Mouse (Mus musculus): ENCODE data around the gene Slco1a5.
A peak's percentile ranks its signal among the peaks of the same experiment; 100 is the strongest.
"Not testable (repeated sequence)": the region's sequence is repeated elsewhere in the genome, so short reads cannot be mapped to it uniquely, and the experiment has no call there.

Slco1a5 gene

GRCm38 (mm10) chr6:142298098-142298497 is 24.7 kb downstream of the Slco1a5 start, which contains the start of gene Iapp:
TSS of gene Iapp (plus strand) at chr6:142298423.
- no peak for DNase-seq (ENCODE audit: inconsistent age in 2 of 2, low spot score in 1 of 2)

- no peak for DNase-seq (ENCODE audit: inconsistent age in 2 of 2, low spot score in 1 of 2)
Observed at GRCm38 (mm10) chr6:142289413-142290118, 33.2 kb downstream of the Slco1a5 start.

GRCm38 (mm10) chr6:142275721-142276442 is 46.9 kb downstream of the Slco1a5 start:
- no peak for DNase-seq (ENCODE audit: inconsistent age in 2 of 2, low spot score in 1 of 2)

GRCm38 (mm10) chr6:142250738-142251307 is 72.0 kb downstream of the Slco1a5 start:
- DNase-seq (ENCODE audit: inconsistent age in 2 of 2, low spot score in 1 of 2): not testable (repeated sequence)

- DNase-seq (ENCODE audit: inconsistent age in 2 of 2, low spot score in 1 of 2): no peak
Observed at GRCm38 (mm10) chr6:142245065-142245464, 77.7 kb downstream of the Slco1a5 start.

GRCm38 (mm10) chr6:142239468-142239867 is 83.3 kb downstream of the Slco1a5 start:
- DNase-seq (ENCODE audit: inconsistent age in 2 of 2, low spot score in 1 of 2): no peak

- no peak for DNase-seq (ENCODE audit: inconsistent age in 2 of 2, low spot score in 1 of 2)
Observed at GRCm38 (mm10) chr6:142220138-142220537, 102.6 kb downstream of the Slco1a5 start.

GRCm38 (mm10) chr6:142211821-142212220 is 111.0 kb downstream of the Slco1a5 start:
- DNase-seq (ENCODE audit: inconsistent age in 2 of 2, low spot score in 1 of 2): no peak

- DNase-seq (ENCODE audit: inconsistent age in 2 of 2, low spot score in 1 of 2): peak in 1 of 2 experiments; percentile 36
Observed at GRCm38 (mm10) chr6:142209749-142210148, 113.0 kb downstream of the Slco1a5 start.

GRCm38 (mm10) chr6:142208421-142208820 is 114.4 kb downstream of the Slco1a5 start, which contains the start of gene Slco1a6:
TSS of gene Slco1a6 (minus strand) at chr6:142208521.
- DNase-seq (ENCODE audit: inconsistent age in 2 of 2, low spot score in 1 of 2): no peak

GRCm38 (mm10) chr6:142200524-142200923 is 122.3 kb downstream of the Slco1a5 start:
- no peak for DNase-seq (ENCODE audit: inconsistent age in 2 of 2, low spot score in 1 of 2)

GRCm38 (mm10) chr6:142194245-142194644 is 128.5 kb downstream of the Slco1a5 start:
- DNase-seq (ENCODE audit: inconsistent age in 2 of 2, low spot score in 1 of 2): no peak

GRCm38 (mm10) chr6:142191962-142192361 is 130.8 kb downstream of the Slco1a5 start:
- peak in 1 of 2 experiments; percentile 34 for DNase-seq (ENCODE audit: inconsistent age in 2 of 2, low spot score in 1 of 2)

GRCm38 (mm10) chr6:142187426-142187825 is 135.4 kb downstream of the Slco1a5 start:
- DNase-seq (ENCODE audit: inconsistent age in 2 of 2, low spot score in 1 of 2): no peak

GRCm38 (mm10) chr6:142185868-142186415 is 136.8 kb downstream of the Slco1a5 start:
- DNase-seq (ENCODE audit: inconsistent age in 2 of 2, low spot score in 1 of 2): no peak

Data from adrenal gland, adult (tissue).